Mouse (Mus musculus) forelimb bud, embryonic 11.5 days (tissue): ENCODE measurements at regions not wholly inside any gene's neighbourhood (a gene's known extent, or its start where the extent isn't known, plus 50 kb on each side); places are given as distances from the start of the nearest gene placed in this dataset.

Experiments used
- DNase-seq: peaks from one replicate; pipeline ENCODE4 v3.0.0-alpha.2; 2012; ENCODE audit warnings: low read depth, low spot score

- DNase-seq = no peak
Measured at GRCm38 (mm10) chrX:11720517-11720916, 392.9 kb downstream of the H2al1j start.

GRCm38 (mm10) chrX:11722730-11723129 lies 395.1 kb downstream of the H2al1j start:
- DNase-seq = no peak

GRCm38 (mm10) chrX:11724718-11725117 lies 397.1 kb downstream of the H2al1j start:
- no peak for DNase-seq

- no peak for DNase-seq
Measured at GRCm38 (mm10) chrX:11726524-11727231, 399.1 kb downstream of the H2al1j start.

- DNase-seq = no peak
Measured at GRCm38 (mm10) chrX:11728481-11728880, 400.9 kb downstream of the H2al1j start.

DNA sequence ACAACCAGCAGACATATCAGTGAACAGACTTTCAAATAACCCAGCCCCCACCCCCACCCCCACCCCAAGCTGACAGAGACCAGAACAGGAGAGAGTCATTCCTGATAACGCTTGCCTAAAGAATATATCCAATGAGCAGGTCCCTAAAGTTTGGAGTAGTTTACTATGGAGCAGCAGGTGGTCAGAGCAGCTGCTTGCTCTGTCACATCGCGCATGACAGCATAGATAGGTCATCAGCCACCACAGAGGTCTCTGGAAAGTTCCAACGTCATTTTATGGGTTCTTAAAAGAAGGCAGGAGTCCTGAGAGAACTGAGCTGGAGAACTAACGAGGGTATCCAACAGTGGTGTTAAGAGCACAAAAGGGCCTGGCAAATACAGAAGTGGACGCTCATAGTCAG lies 402.4 kb downstream of the H2al1j start:
- DNase-seq = no peak

DNA sequence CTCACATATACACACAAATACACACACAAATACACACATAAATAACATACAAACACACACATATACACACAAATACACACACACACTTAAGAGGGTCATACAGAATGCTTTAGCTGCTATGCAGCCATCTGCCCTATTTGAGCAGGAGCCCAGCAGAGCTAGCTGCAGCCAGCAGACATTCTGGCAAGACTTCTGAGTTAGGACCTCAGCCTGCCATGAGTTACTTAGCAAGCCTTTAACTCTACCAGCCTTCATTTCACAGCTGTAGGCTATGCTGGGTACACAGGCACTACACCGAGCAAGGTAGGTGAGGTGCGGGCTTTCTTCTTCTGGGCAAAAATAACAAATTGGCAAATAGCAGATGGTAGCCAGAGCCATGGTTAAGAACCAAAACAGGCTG lies 404.7 kb downstream of the H2al1j start:
- DNase-seq = no peak

DNA sequence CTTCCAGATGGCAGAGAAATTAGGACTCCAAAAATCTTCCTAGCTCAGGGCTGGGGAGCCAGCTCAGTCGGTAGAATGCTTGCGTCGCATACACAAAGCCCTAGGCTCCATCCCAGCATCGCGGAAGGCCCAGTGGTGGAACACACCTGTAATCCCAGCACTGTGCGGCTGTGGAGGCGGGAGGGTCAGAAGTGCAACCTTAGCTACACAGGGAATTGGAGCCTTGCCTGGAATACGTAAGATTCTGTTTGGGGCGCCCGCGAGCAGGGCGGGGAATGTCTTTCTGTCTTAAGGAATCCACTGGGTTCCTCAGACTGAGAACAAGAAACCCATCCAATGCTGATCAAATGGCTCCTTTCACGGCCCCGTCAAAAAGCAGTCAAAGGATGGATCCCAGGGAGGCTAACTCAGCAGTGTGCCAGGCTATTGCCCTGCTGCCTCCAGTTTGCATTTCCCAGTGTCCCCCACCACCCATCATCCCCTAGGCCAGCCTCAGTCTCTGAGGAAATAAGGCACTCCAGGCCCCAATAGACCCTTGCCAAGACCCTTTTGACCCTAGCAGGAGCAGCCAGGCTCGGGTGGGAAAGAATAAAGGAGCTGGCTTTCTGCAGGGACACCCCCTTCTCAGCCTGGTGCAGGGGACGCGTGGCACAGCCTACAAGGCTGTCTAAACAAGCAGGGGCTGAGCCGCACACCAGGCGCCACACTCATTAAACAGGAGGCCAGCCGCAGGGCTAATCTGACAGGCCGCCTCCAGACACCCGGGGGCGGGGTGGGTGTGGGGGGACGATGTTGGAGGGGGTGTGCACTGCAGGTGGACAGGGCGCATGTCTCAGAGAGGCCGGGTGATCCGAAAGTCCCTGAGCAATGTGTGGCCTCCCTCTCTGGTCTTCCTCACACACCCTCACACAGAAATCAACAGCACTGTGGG lies 407.1 kb downstream of the H2al1j start:
- DNase-seq = peak; percentile 18

- DNase-seq = peak; percentile 18
Measured at GRCm38 (mm10) chrX:11735516-11736170, 408.0 kb downstream of the H2al1j start.

DNA sequence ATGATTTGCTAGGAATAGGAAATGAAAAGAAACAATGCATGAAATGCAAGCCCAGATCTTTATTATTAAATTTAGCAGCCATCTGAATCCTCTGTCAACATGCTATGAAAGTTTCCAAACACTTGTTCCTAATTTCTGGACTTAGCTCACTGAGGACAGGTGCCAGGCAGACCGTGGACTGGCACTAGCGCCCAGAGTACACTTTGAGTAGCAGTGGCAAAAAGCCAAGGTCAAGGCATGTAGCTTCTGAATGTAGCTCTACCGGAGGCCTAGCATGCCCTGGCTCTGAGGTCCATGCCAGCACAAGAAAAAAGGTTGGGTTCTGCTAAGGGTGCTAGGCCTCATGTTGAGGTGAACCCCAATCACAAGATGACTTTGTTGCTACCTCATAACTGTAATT lies 408.9 kb downstream of the H2al1j start:
- DNase-seq = no peak

- DNase-seq = peak; percentile 28
Measured at GRCm38 (mm10) chrX:11739565-11739964, 411.9 kb downstream of the H2al1j start.

DNA sequence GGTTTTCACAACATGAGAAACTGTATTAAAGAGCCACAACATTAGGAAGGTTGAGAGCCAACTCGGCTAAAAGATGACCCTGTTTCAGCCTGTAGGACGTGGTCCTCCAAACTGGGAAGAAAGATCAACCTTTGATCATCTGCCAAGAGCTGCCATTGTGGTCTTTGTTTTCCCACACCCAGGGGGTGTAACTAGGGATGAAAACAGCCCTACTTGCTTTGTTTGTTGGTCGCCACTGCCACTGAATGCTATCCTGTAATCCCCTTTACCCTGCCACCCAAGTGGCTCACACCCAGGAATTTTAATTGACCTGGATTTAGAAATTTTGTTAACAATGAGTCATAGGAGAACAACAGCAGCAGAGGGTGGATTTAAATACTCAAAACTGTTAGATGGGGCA lies 414.2 kb downstream of the Bcor start:
- DNase-seq = no peak

DNA sequence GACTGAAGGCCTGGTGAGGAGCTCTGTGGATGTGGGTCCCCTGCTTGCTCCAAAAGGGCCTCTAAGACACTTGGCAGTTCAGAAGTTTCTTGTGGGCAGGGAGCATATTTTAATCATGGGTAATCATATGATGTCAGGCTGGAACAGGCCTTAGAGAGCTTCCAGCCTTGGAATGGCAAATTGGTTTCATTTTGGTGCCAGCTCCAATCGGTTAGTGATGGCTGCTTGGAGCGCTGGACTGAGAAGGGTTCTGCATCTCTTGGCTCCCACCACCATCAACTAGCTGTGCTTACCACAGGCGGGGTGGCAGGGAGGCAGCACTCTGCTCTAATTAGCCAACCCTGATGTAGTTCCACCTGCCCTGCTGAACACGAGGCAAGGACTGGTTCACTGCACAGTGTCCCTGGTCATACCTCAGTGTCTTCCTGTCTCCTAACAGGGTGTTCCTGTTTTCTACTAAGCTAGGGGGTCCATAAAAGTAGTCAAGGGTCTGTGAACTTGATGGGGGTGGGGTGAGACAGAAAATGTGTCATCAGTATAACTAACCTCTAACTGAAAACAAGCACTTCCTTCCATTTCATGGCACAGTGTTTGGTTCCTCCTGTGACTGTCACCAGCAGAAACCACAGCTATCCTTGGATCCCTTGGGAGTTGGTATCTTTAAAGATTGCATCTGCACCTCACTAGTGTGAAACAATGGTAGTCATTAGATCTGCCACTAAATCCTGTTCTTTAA lies 412.6 kb downstream of the Bcor start:
- DNase-seq = no peak

DNA sequence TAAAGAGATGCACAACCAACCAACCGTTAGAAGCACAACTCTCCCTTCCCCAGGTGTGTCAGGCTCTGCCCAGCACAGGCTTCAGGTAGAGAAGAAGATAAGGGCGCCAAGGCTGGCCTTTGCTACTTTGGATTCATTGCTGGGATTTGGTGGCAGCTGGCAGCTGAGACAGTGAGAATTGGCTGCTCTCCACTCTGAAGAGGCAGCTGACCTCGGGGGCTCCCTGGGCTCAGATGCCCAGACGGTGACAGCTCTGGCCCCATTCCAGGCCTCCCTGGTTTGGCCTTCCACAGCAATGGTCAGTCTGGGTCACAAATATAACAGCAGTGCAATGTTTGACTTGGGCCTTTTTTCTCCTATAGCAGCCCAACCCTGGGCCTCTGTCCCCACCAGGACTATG lies 411.9 kb downstream of the Bcor start:
- DNase-seq = no peak

DNA sequence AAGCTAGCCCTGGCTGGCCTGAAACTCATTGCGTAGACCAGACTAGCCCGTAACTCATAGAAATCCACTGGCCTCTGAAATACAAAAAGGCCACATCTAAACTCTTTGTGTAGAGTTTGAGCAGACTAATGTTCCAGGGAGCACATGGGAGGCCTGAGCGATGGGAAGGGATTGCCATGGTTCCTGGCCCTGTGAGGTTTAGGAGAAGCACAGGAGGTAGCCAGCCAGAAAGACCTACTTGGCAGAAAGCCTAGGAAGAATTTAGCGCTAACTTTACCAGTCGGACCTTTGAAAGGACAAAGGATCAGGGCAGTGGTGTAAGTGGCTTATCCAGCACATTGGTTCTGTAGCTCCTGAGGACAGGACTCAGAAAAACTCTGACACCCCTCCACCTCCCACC lies 407.6 kb downstream of the Bcor start:
- DNase-seq = no peak

GRCm38 (mm10) chrX:11752973-11753590 lies 407.1 kb downstream of the Bcor start:
- DNase-seq = no peak

GRCm38 (mm10) chrX:11755046-11755445 lies 405.1 kb downstream of the Bcor start:
- no peak for DNase-seq

DNA sequence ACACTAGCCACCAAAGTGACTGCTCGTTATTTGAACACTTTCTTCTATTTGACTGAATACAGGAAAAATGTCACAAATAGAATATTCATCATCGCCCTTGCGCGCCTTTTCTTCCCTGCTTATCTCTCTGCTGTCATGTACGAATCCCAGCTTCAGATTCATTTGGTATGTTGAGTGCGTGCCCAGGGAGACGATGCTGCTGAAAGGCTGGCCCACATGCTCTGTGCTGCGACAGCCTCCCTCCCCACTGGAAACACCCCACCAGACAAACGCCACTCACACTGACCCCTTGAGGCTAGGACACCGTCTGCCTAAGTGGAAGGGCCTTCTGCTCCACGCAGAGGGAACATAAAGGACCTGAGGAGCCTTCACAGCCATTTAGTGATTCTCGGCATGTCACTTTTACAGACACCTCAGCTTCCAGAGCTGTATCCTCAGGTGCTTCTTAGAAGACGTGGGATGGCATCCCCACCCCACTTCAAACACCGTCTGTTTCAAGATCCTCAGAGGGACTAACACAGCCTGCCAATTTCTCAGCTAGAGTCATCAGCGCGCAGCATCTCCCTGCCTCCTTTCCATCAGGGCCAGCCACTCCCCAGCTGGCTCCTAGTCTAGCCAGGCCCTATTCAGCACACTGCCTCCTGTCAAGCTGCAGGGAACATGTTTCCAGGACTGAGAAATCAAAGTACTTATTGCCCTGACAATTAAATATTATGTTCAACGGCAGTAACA lies 396.6 kb downstream of the Bcor start:
- DNase-seq = no peak

DNA sequence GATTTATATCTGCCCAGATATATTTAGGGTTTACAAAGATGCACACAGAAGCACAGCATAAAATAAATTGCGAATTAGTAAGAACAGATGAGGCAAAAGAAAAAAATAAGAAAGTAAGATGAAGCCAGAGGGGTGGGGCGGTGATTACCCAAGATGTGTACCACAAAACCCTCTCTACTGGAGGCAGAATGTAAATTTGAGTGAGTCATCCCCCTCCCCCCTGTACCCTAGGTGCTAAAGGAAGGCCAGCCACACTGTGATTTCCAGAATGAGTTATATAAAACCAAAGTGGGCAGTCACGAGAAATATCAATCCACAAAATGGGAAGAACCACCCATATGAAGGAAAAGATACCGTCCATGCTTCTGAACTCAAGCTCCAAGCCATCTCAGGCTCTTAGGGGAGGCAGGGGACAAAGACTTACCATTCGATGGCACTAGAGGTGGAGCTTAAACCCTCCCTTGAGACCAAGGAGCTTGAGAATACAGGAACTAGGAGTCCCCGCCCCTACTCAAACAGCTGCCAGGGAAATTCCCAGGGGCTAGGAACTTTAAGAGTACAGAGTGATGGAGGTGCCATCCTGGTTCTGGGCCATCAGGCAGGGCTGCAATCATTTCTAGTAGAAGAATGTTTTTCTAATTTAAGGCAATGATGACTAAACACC lies 383.8 kb downstream of the Bcor start:
- no peak for DNase-seq

- peak; percentile 46 for DNase-seq
Measured at GRCm38 (mm10) chrX:11795010-11795409, 365.1 kb downstream of the Bcor start.
